Mouse (Mus musculus) CD4-positive, CD25-positive, alpha-beta regulatory T cell, adult 4 months (primary cell): ENCODE measurements around the gene Mettl24. TPM values are rescaled to one million over a fixed set of nuclear protein-coding genes. Genes with fewer than 3 reads are reported as not detected.

Experiments
- ATAC-seq: one replicate; pipeline ENCODE4 v1.8.0; 2017
- polyA plus RNA-seq, 2 experiments: library from polyadenylated mRNA; unstranded; fragments of 100-300 nt; shearing (Covaris generic); gene quantifications; one replicate each; pipeline ENCODE4 v1.2.1; 2017

The Mettl24 gene
- polyA plus RNA-seq, 2 experiments from 2014 or later = 0.22 TPM; not detected in 1

- no peak for ATAC-seq
Observed at GRCm38 (mm10) chr10:40816471-40816870, 133.4 kb downstream of the Mettl24 start.

DNA sequence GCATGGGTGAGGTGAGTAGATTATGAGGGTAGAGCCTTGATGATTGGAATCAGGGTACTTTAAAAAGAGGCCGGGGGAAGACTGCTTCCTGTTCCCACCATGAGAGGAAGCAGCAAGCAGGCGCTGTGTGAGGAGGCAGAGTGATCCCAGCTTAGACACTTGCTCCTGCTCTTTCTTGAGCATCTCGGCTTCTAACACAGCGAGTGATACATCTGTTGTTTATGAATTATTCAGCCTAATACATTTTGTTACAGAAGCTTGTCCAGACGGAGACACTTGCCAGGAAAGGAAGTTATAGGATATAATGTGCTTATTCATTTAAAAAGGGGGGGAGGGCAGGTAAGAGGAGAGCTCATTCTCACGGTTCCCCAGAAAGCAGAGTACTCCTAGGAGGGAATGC, 142.9 kb downstream of the Mettl24 start:
- ATAC-seq = no peak

- ATAC-seq = no peak
Observed at GRCm38 (mm10) chr10:40827706-40828105, 144.6 kb downstream of the Mettl24 start.

GRCm38 (mm10) chr10:40830312-40830711, 147.2 kb downstream of the Mettl24 start:
- no peak for ATAC-seq

DNA sequence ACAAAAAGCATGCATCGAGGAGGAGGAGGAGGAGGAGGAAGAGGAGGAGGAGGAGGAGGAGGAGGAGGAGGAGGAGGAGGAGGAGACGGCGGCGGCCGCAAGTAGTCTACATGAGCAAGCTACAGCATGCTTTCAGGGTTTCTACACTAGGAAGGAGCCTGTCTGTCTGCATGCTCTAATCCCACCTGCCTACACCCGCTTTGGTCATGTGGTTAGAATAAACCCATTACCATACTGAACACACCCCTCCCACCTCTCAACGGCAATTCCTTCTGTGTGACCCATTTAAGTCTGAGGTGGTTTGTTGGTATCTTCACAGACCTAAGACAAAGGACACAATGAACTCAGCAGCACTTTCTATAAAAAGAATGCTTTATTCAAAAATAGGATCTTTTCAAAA, 148.2 kb downstream of the Mettl24 start:
- ATAC-seq = no peak

DNA sequence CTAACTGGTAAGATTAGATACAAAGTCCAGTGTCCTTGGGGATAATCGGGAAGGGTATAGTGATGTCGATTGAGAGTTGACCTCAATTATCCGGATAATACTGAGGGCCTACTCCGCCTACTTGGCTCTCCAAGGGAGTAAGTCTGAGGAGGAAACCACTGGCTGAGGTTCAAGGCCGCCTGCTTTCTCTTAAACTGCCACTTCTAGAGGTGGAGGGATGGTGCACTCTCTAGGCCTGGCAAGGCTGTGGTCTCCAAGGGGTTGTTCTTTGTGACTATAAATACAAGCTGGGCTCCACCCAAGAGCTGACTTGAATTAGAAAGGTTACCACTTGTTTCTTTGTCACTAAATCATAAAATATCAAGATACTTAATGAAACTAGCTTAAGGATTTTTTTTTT, 157.0 kb downstream of the Mettl24 start:
- no peak for ATAC-seq

GRCm38 (mm10) chr10:40843841-40844240, 160.8 kb downstream of the Mettl24 start:
- no peak for ATAC-seq

DNA sequence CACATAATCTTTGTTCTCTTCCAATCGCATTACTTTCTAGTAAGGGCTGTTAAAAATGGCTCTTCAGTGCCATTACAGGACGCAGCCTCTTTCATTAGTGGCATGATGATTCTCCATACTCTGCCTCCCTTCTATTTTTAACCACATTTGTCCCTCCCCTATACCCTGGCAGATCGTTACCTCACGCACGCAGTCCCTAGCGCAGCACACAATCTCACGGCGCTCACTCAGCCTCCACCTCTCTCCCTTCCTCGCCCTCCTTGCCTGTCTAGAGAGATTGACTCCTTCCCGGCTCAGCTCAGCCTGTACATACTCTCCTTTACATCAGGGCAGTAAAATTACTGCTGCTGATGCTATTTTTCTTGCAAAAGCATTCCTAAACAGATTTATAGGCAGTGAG, 161.5 kb downstream of the Mettl24 start:
- ATAC-seq = no peak

- no peak for ATAC-seq
Observed at GRCm38 (mm10) chr10:40845626-40846025, 162.5 kb downstream of the Mettl24 start.

- ATAC-seq = no peak
Observed at GRCm38 (mm10) chr10:40847176-40847874, 164.2 kb downstream of the Mettl24 start.

DNA sequence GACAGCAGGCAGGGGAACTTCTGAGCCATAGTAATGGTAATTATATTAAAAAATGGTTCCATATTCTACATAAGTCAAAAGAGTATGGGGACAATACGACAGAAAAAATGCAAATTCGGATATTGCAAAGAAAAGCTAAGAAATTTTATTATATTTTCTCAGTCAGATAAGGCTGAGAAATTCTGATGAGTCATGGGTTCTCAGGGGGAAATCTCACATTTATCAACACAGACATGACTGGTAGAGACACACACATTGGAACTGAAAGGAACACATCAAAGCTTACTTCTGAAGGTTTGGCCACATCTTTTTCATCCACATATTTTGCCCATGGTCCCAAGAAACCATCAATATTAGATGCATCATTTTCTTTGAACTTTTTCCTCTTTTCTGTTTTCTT, 167.6 kb downstream of the Mettl24 start:
- no peak for ATAC-seq

- no peak for ATAC-seq
Observed at GRCm38 (mm10) chr10:40851138-40851537, 168.1 kb downstream of the Mettl24 start.

DNA sequence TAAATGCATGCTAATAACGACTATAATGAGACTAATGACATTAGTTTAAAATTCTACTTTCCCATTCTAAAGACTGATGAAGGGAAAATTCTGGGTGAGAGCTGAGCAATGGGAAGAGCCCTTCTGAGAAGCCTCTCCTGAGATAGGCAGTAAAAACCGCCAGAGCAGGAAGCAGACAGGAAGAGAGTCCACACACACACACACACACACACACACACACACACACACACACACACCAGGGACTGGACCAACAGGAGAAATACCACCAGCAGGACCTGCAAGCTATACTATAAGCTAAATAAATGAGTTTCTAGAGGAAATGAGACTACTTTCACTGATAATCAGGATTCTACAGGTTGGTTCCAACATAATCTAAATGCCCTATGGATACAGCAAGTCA, 172.5 kb downstream of the Mettl24 start:
- no peak for ATAC-seq

- ATAC-seq = no peak
Observed at GRCm38 (mm10) chr10:40856703-40857102, 173.6 kb downstream of the Mettl24 start.

GRCm38 (mm10) chr10:40857599-40857998, 174.5 kb downstream of the Mettl24 start:
- ATAC-seq = no peak

Other genes with a start within 250 kb of the Mettl24 start
- gene Slc22a16, start 112.9 kb upstream of the Mettl24 start, polyA plus RNA-seq = not detected
- under 1 TPM in 1 of 2 experiments, not detected in 1; 0.13 TPM for gene Ddo, start 53.3 kb upstream of the Mettl24 start, polyA plus RNA-seq
- gene Cdc40, start 200.0 kb downstream of the Mettl24 start, polyA plus RNA-seq = 10 to 100 TPM; 71.5 to 91.4 TPM
- under 1 TPM in 1 of 2 experiments, not detected in 1; 0.12 TPM for gene Wasf1, start 200.2 kb downstream of the Mettl24 start, polyA plus RNA-seq